Mouse (Mus musculus) ES-Bruce4 (cell line): Measurements from ENCODE around the gene Pgls. TPM values are rescaled to one million over a fixed set of nuclear protein-coding genes. Genes with fewer than 3 reads are reported as not detected.

Experiments used
- H3K27ac ChIP-seq: 2 replicates; pipeline ENCODE4 v1.5.1; 2012; ENCODE audit warnings: low read length, inconsistent platforms; ENCODE audit not compliant: insufficient read depth
- H3K27me3 ChIP-seq: 2 replicates; pipeline ENCODE4 v1.6.1; 2012; ENCODE audit warnings: mild to moderate bottlenecking, low read length, inconsistent platforms; ENCODE audit not compliant: control insufficient read depth, poor library complexity, insufficient read depth, severe bottlenecking
- H3K36me3 ChIP-seq: 2 replicates; pipeline ENCODE4 v1.6.1; 2012; ENCODE audit warnings: inconsistent platforms, mild to moderate bottlenecking, low read length, moderate library complexity; ENCODE audit not compliant: control insufficient read depth, poor library complexity, insufficient read depth, severe bottlenecking
- H3K4me1 ChIP-seq: one replicate; pipeline ENCODE4 v1.8.1; 2011; ENCODE audit warnings: low read length; ENCODE audit not compliant: control insufficient read depth, insufficient read depth
- H3K4me3 ChIP-seq: 2 replicates; pipeline ENCODE4 v1.5.1; 2011; ENCODE audit warnings: low read depth, mild to moderate bottlenecking, low read length
- H3K9ac ChIP-seq: 2 replicates; pipeline ENCODE4 v1.6.1; 2012; ENCODE audit warnings: low read depth, mild to moderate bottlenecking, inconsistent platforms; ENCODE audit not compliant: poor library complexity, severe bottlenecking
- H3K9me3 ChIP-seq: replicated peaks from 2 replicates; pipeline ENCODE4 v1.6.1; 2012; ENCODE audit warnings: mild to moderate bottlenecking, low read length, inconsistent platforms; ENCODE audit not compliant: control insufficient read depth, poor library complexity, insufficient read depth, severe bottlenecking
- CTCF ChIP-seq: IDR thresholded peaks from one replicate; pipeline ENCODE4 v1.8.1; 2011; ENCODE audit warnings: low read depth, low read length
- EP300 ChIP-seq: IDR thresholded peaks from 2 replicates; pipeline ENCODE4 v1.6.1; 2011; ENCODE audit warnings: low read depth, low read length; ENCODE audit not compliant: insufficient read depth
- POLR2A ChIP-seq: IDR thresholded peaks from one replicate; pipeline ENCODE4 v1.8.1; 2011; ENCODE audit warnings: low read length; ENCODE audit not compliant: insufficient read depth
- polyA plus RNA-seq: library from polyadenylated mRNA; stranded (reverse); fragments of >200 nt; gene quantifications from 2 replicates; pipeline ENCODE4 v1.2.4, GENCODE M21; 2011; ENCODE audit warnings: low read depth; ENCODE audit not compliant: missing spikeins, insufficient read depth, insufficient read length

Gene Pgls
- 57.2 and 65.6 TPM in 2 replicates for polyA plus RNA-seq

GRCm38 (mm10) chr8:71591471-71592373 lies at the start of gene Pgls:
TSS of gene Pgls (plus strand) at chr8:71592176.
- Histone ChIP-seq H3K27ac (peak within 1 kb of the TSS; percentile 45), H3K36me3 (no peaks in the 10 kb centered on the region), H3K27me3 (no peaks in the 10 kb centered on the region), H3K4me1 (no peaks in the 10 kb centered on the region), H3K4me3 (peak within 1 kb of the TSS; percentile 80), H3K9ac (peak within 1 kb of the TSS; percentile 92), H3K9me3 (no peaks in the 10 kb centered on the region)
- TF ChIP-seq EP300 = no peak; the same call in 1 of the 2 replicates
- peak; percentile 76 for TF ChIP-seq POLR2A

GRCm38 (mm10) chr8:71542632-71543343 lies 49.2 kb upstream of the Pgls start, which contains the start of gene Mvb12a:
TSS of gene Mvb12a (plus strand) at chr8:71542922.
- Histone ChIP-seq H3K27ac (no peak within 1 kb of the TSS), H3K9me3 (no peaks in the 10 kb centered on the region), H3K4me3 (peak within 1 kb of the TSS; percentile 94), H3K4me1 (no peaks in the 10 kb centered on the region), H3K27me3 (no peaks in the 10 kb centered on the region), H3K36me3 (peaks cover 14% of the 10 kb centered on the region), H3K9ac (peak within 1 kb of the TSS; percentile 69)
- TF ChIP-seq EP300 (no peak), POLR2A (no peak), CTCF (no peak)

- H3K9ac ChIP-seq = peak overlapping the region; percentile 69; the same call in 1 of the 2 replicates
- no peak for TF ChIP-seq EP300
- H3K4me1 ChIP-seq = no peaks in the 10 kb centered on the region
- H3K27me3 ChIP-seq = no peaks in the 10 kb centered on the region
- no peaks in the 10 kb centered on the region for H3K9me3 ChIP-seq
- peak overlapping the region; percentile 94; the same call in 1 of the 2 replicates for H3K4me3 ChIP-seq
- peaks cover 17% of the 10 kb centered on the region for H3K36me3 ChIP-seq
- H3K27ac ChIP-seq = no peak overlapping the region
These were observed 48.2 kb upstream of the Pgls start for GRCm38 (mm10) chr8:71543755-71544154.

- TF ChIP-seq EP300 = no peak
- no peak for TF ChIP-seq CTCF
- no peak for TF ChIP-seq POLR2A
- Histone ChIP-seq H3K36me3 (peaks cover 17% of the 10 kb centered on the region), H3K9ac (no peak overlapping the region), H3K4me1 (no peaks in the 10 kb centered on the region), H3K27ac (no peak overlapping the region), H3K4me3 (no peak overlapping the region), H3K9me3 (no peaks in the 10 kb centered on the region), H3K27me3 (no peaks in the 10 kb centered on the region)
These were observed 46.9 kb upstream of the Pgls start for GRCm38 (mm10) chr8:71545053-71545452.

- H3K36me3 ChIP-seq = peaks cover 17% of the 10 kb centered on the region
- no peak overlapping the region for H3K4me3 ChIP-seq
- no peak overlapping the region for H3K9ac ChIP-seq
- TF ChIP-seq CTCF (no peak), EP300 (no peak), POLR2A (no peak)
- H3K4me1 ChIP-seq = no peaks in the 10 kb centered on the region
- no peak overlapping the region for H3K27ac ChIP-seq
- no peaks in the 10 kb centered on the region for H3K27me3 ChIP-seq
- no peaks in the 10 kb centered on the region for H3K9me3 ChIP-seq
These were observed 44.4 kb upstream of the Pgls start for GRCm38 (mm10) chr8:71547590-71547989.

DNA sequence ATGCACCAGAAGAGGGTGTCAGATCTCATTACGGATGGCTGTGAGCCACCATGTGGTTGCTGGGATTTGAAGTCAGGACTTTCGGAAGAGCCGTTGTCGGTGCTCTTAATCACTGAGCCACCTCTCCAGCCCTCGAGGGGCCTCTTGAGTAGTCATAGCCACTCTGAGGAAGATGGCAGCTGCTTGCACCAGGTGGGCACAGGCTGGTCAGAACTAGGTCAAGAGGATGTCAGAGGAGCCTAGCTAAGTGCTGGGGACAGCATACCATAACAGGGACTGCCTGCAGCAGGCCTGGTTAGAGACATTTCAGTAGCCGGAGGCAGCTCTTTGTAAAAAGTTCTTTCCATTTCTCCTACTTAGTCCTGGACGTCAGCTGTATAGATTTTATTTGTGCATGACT lies 41.2 kb upstream of the Pgls start:
- Histone ChIP-seq H3K9me3 (no peaks in the 10 kb centered on the region), H3K27me3 (no peaks in the 10 kb centered on the region), H3K9ac (no peak overlapping the region), H3K27ac (no peak overlapping the region), H3K4me1 (no peaks in the 10 kb centered on the region), H3K36me3 (peaks cover 11% of the 10 kb centered on the region), H3K4me3 (no peak overlapping the region)
- no peak for TF ChIP-seq POLR2A
- no peak for TF ChIP-seq EP300
- no peak for TF ChIP-seq CTCF
